Mouse (Mus musculus): Measurements from ENCODE around the gene March10. TPM values are rescaled to one million over a fixed set of nuclear protein-coding genes. Genes with fewer than 3 reads are reported as not detected.

The March10 gene
- 0.23 and 0.41 TPM in 2 replicates for polyA plus RNA-seq (2014; fragmentation: Nextera tagmentation; extraction: Ambion mirVana)

- ATAC-seq = peak; percentile 91
Measured at GRCm38 (mm10) chr11:105456497-105456907, at the start of gene March10. March10 (minus strand) TSS chr11:105456735.

GRCm38 (mm10) chr11:105506322-105506721, 49.8 kb upstream of the March10 start:
- no peak overlapping the region for H3K27ac ChIP-seq (ENCODE audit: low read depth, low read length)
- WGBS = 91% methylated on average over 11 of the region's 11 CpGs
- H3K4me1 ChIP-seq (ENCODE audit: control insufficient read depth, insufficient read depth, low read length) = peaks cover 24% of the 10 kb centered on the region
- ATAC-seq (no peak), DNase-seq (ENCODE audit: low spot score) (no peak)
- H3K4me3 ChIP-seq (ENCODE audit: low read depth, low read length) = no peak overlapping the region
- H3K9me3 ChIP-seq (replicated peaks; ENCODE audit: control insufficient read depth, low read length) = no peaks in the 10 kb centered on the region
- no peak overlapping the region for H3K9ac ChIP-seq (ENCODE audit: low read length)
- H3K36me3 ChIP-seq (ENCODE audit: control insufficient read depth, insufficient read depth, low read length) = no peaks in the 10 kb centered on the region
- H3K27me3 ChIP-seq (replicated peaks; ENCODE audit: control insufficient read depth, insufficient read depth, low read length) = no peaks in the 10 kb centered on the region
- no peak overlapping the region for H3K4me2 ChIP-seq (ENCODE audit: low read length)

More at GRCm38 (mm10) chr11:105456497-105456907, at the start of gene March10:
- Histone ChIP-seq H3K4me3 (ENCODE audit: low read depth, low read length) (peak within 1 kb of the TSS; percentile 47), H3K36me3 (ENCODE audit: control insufficient read depth, insufficient read depth, low read length) (no peaks in the 10 kb centered on the region), H3K27ac (ENCODE audit: low read depth, low read length) (peak within 1 kb of the TSS; percentile 81), H3K27me3 (replicated peaks; ENCODE audit: control insufficient read depth, insufficient read depth, low read length) (no peaks in the 10 kb centered on the region), H3K9me3 (replicated peaks; ENCODE audit: control insufficient read depth, low read length) (no peaks in the 10 kb centered on the region), H3K4me2 (ENCODE audit: low read length) (peak within 1 kb of the TSS; percentile 84), H3K4me1 (ENCODE audit: control insufficient read depth, insufficient read depth, low read length) (peaks cover 10% of the 10 kb centered on the region), H3K9ac (ENCODE audit: low read length) (peak within 1 kb of the TSS; percentile 62)
- DNase-seq (ENCODE audit: low spot score) = peak; percentile 82
- WGBS = under 1% methylated on average over 35 of the region's 35 CpGs

GRCm38 (mm10) chr11:105505038-105505437, 48.5 kb upstream of the March10 start:
- Histone ChIP-seq H3K4me3 (ENCODE audit: low read depth, low read length) (no peak overlapping the region), H3K27ac (ENCODE audit: low read depth, low read length) (no peak overlapping the region), H3K27me3 (replicated peaks; ENCODE audit: control insufficient read depth, insufficient read depth, low read length) (no peaks in the 10 kb centered on the region), H3K9ac (ENCODE audit: low read length) (no peak overlapping the region), H3K36me3 (ENCODE audit: control insufficient read depth, insufficient read depth, low read length) (no peaks in the 10 kb centered on the region), H3K4me1 (ENCODE audit: control insufficient read depth, insufficient read depth, low read length) (peaks cover 24% of the 10 kb centered on the region), H3K9me3 (replicated peaks; ENCODE audit: control insufficient read depth, low read length) (no peaks in the 10 kb centered on the region), H3K4me2 (ENCODE audit: low read length) (no peak overlapping the region)
- no peak for ATAC-seq
- DNase-seq (ENCODE audit: low spot score) = no peak
- 66% methylated on average over 3 of the region's 3 CpGs for WGBS

GRCm38 (mm10) chr11:105502311-105502710, 45.8 kb upstream of the March10 start:
- H3K4me1 ChIP-seq (ENCODE audit: control insufficient read depth, insufficient read depth, low read length) = peaks cover 13% of the 10 kb centered on the region
- WGBS = 85% methylated on average over 4 of the region's 4 CpGs
- ATAC-seq (no peak), DNase-seq (ENCODE audit: low spot score) (no peak)
- H3K27ac ChIP-seq (ENCODE audit: low read depth, low read length) = no peak overlapping the region
- H3K4me2 ChIP-seq (ENCODE audit: low read length) = no peak overlapping the region
- H3K36me3 ChIP-seq (ENCODE audit: control insufficient read depth, insufficient read depth, low read length) = no peaks in the 10 kb centered on the region
- no peak overlapping the region for H3K9ac ChIP-seq (ENCODE audit: low read length)
- no peak overlapping the region for H3K4me3 ChIP-seq (ENCODE audit: low read depth, low read length)
- H3K27me3 ChIP-seq (replicated peaks; ENCODE audit: control insufficient read depth, insufficient read depth, low read length) = no peaks in the 10 kb centered on the region
- H3K9me3 ChIP-seq (replicated peaks; ENCODE audit: control insufficient read depth, low read length) = no peaks in the 10 kb centered on the region

- 43% methylated on average over 6 of the region's 6 CpGs for WGBS
- H3K9me3 ChIP-seq (replicated peaks; ENCODE audit: control insufficient read depth, low read length) = no peaks in the 10 kb centered on the region
- no peaks in the 10 kb centered on the region for H3K27me3 ChIP-seq (replicated peaks; ENCODE audit: control insufficient read depth, insufficient read depth, low read length)
- no peak overlapping the region for H3K4me2 ChIP-seq (ENCODE audit: low read length)
- no peak overlapping the region for H3K4me3 ChIP-seq (ENCODE audit: low read depth, low read length)
- ATAC-seq (no peak), DNase-seq (ENCODE audit: low spot score) (no peak)
- peak overlapping the region; percentile 10; the same call in 1 of the 2 replicates for H3K27ac ChIP-seq (ENCODE audit: low read depth, low read length)
- no peaks in the 10 kb centered on the region for H3K36me3 ChIP-seq (ENCODE audit: control insufficient read depth, insufficient read depth, low read length)
- H3K4me1 ChIP-seq (ENCODE audit: control insufficient read depth, insufficient read depth, low read length) = peaks cover 15% of the 10 kb centered on the region; the same call in 1 of the 2 replicates
- no peak overlapping the region for H3K9ac ChIP-seq (ENCODE audit: low read length)
Measured at GRCm38 (mm10) chr11:105497505-105497904, 41.0 kb upstream of the March10 start.

GRCm38 (mm10) chr11:105496665-105497064, 40.1 kb upstream of the March10 start:
- 74% methylated on average over 7 of the region's 7 CpGs for WGBS
- Histone ChIP-seq H3K4me3 (ENCODE audit: low read depth, low read length) (no peak overlapping the region), H3K27me3 (replicated peaks; ENCODE audit: control insufficient read depth, insufficient read depth, low read length) (no peaks in the 10 kb centered on the region), H3K9me3 (replicated peaks; ENCODE audit: control insufficient read depth, low read length) (no peaks in the 10 kb centered on the region), H3K36me3 (ENCODE audit: control insufficient read depth, insufficient read depth, low read length) (no peaks in the 10 kb centered on the region), H3K4me1 (ENCODE audit: control insufficient read depth, insufficient read depth, low read length) (peaks cover 15% of the 10 kb centered on the region; the same call in 1 of the 2 replicates), H3K9ac (ENCODE audit: low read length) (no peak overlapping the region), H3K4me2 (ENCODE audit: low read length) (no peak overlapping the region), H3K27ac (ENCODE audit: low read depth, low read length) (no peak overlapping the region)
- no peak for DNase-seq (ENCODE audit: low spot score)
- ATAC-seq = no peak

GRCm38 (mm10) chr11:105495591-105496270, 39.2 kb upstream of the March10 start:
- peaks cover 15% of the 10 kb centered on the region; the same call in 1 of the 2 replicates for H3K4me1 ChIP-seq (ENCODE audit: control insufficient read depth, insufficient read depth, low read length)
- no peaks in the 10 kb centered on the region for H3K36me3 ChIP-seq (ENCODE audit: control insufficient read depth, insufficient read depth, low read length)
- H3K4me3 ChIP-seq (ENCODE audit: low read depth, low read length) = no peak overlapping the region
- H3K9ac ChIP-seq (ENCODE audit: low read length) = no peak overlapping the region
- no peak overlapping the region for H3K27ac ChIP-seq (ENCODE audit: low read depth, low read length)
- WGBS = 70% methylated on average over 18 of the region's 18 CpGs
- H3K27me3 ChIP-seq (replicated peaks; ENCODE audit: control insufficient read depth, insufficient read depth, low read length) = no peaks in the 10 kb centered on the region
- peak; percentile 50 for DNase-seq (ENCODE audit: low spot score)
- no peak overlapping the region for H3K4me2 ChIP-seq (ENCODE audit: low read length)
- no peaks in the 10 kb centered on the region for H3K9me3 ChIP-seq (replicated peaks; ENCODE audit: control insufficient read depth, low read length)
- ATAC-seq = 0 out of 2 replicates have a peak, but pooled peaks have one; percentile 44

- Histone ChIP-seq H3K9ac (ENCODE audit: low read length) (no peak overlapping the region), H3K4me1 (ENCODE audit: control insufficient read depth, insufficient read depth, low read length) (peaks cover 15% of the 10 kb centered on the region; the same call in 1 of the 2 replicates), H3K4me3 (ENCODE audit: low read depth, low read length) (no peak overlapping the region), H3K36me3 (ENCODE audit: control insufficient read depth, insufficient read depth, low read length) (no peaks in the 10 kb centered on the region), H3K4me2 (ENCODE audit: low read length) (no peak overlapping the region), H3K9me3 (replicated peaks; ENCODE audit: control insufficient read depth, low read length) (no peaks in the 10 kb centered on the region), H3K27ac (ENCODE audit: low read depth, low read length) (no peak overlapping the region), H3K27me3 (replicated peaks; ENCODE audit: control insufficient read depth, insufficient read depth, low read length) (no peaks in the 10 kb centered on the region)
- ATAC-seq (no peak), DNase-seq (ENCODE audit: low spot score) (no peak)
- 92% methylated on average over 6 of the region's 6 CpGs for WGBS
Measured at GRCm38 (mm10) chr11:105494786-105495369, 38.3 kb upstream of the March10 start.

GRCm38 (mm10) chr11:105492392-105492791, 35.9 kb upstream of the March10 start:
- Histone ChIP-seq H3K4me1 (ENCODE audit: control insufficient read depth, insufficient read depth, low read length) (peaks cover 7% of the 10 kb centered on the region; the same call in 1 of the 2 replicates), H3K27me3 (replicated peaks; ENCODE audit: control insufficient read depth, insufficient read depth, low read length) (no peaks in the 10 kb centered on the region), H3K27ac (ENCODE audit: low read depth, low read length) (no peak overlapping the region), H3K9me3 (replicated peaks; ENCODE audit: control insufficient read depth, low read length) (no peaks in the 10 kb centered on the region), H3K4me3 (ENCODE audit: low read depth, low read length) (no peak overlapping the region), H3K4me2 (ENCODE audit: low read length) (no peak overlapping the region), H3K9ac (ENCODE audit: low read length) (no peak overlapping the region), H3K36me3 (ENCODE audit: control insufficient read depth, insufficient read depth, low read length) (no peaks in the 10 kb centered on the region)
- DNase-seq (ENCODE audit: low spot score) = no peak
- 93% methylated on average over 4 of the region's 4 CpGs for WGBS
- ATAC-seq = no peak

Measured in forebrain, embryonic 14.5 days (tissue).